Mouse (Mus musculus): ENCODE measurements around the gene Tmpo.

Gene Tmpo

GRCm38 (mm10) chr10:91105981-91106380 lies 75.1 kb downstream of the Tmpo start:
- DNase-seq = no peak

- no peak for DNase-seq
These were observed 78.1 kb downstream of the Tmpo start for GRCm38 (mm10) chr10:91102799-91103590.

GRCm38 (mm10) chr10:91101936-91102335 lies 79.2 kb downstream of the Tmpo start:
- DNase-seq = no peak

GRCm38 (mm10) chr10:91100101-91100500 lies 81.0 kb downstream of the Tmpo start:
- DNase-seq = no peak

- no peak for DNase-seq
These were observed 83.1 kb downstream of the Tmpo start for GRCm38 (mm10) chr10:91098056-91098455.

Measured in kidney, postnatal 25 days (tissue).